Mouse (Mus musculus): ENCODE data around the gene Padi3.

DNA sequence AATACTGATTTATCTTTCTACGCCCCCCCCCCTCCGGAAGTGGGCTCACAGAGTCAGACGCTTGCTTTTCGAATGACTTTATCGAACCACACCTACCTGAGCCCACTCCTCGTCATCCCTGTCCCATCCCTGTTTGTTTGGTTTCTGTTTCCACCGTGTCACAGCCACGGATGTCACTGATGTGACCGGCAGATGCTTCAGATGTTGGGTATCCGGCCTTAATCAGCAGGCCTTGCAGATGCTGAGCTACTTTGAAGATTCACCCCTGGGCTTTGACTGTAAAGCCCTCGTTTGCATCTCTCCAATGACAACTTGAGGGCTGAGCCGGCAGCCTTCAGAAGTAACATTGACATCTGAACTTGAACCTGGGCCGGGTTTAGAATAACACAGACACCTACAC is 33.8 kb downstream of the Padi3 start:
- TF ChIP-seq CTCF (IDR thresholded peaks at IDR 0.05; ENCODE audit: borderline replicate concordance, insufficient read depth, low read length) (no peak), POLR2A (IDR thresholded peaks at IDR 0.05; ENCODE audit: low read depth, low read length) (no peak)

All from embryonic fibroblast, embryonic 13.5 days (primary cell).